Mouse (Mus musculus) embryo, embryonic 11.5 days (tissue): ENCODE results near the gene Cbx1.
"Not testable (repeated sequence)": the region's sequence is repeated elsewhere in the genome, so short reads cannot be mapped to it uniquely, and the experiment has no call there.

Experiments
- DNase-seq: peaks from one replicate; pipeline ENCODE4 v3.0.0-alpha.2; 2012; ENCODE audit warnings: low read depth, low spot score

Gene Cbx1

DNA sequence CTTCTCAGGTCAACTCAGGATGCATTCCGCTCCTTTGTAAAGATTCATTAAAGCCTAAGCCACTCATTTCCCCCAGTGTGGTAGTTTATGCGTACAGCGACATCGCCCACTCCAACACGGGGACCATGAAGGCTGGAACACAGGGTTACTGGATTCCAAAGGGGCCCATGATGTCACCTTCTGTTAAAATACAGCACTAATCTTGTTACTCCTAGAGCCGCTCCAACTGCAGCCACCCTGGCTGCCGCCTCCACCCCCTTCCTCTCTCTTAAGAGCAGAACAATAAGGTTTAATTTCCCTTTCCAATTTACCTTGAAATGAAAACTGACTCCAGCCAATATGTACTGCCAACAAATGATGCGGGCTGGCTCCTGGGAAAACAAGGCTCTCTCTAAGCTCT, 13.9 kb upstream of the Cbx1 start:
- no peak for DNase-seq

DNA sequence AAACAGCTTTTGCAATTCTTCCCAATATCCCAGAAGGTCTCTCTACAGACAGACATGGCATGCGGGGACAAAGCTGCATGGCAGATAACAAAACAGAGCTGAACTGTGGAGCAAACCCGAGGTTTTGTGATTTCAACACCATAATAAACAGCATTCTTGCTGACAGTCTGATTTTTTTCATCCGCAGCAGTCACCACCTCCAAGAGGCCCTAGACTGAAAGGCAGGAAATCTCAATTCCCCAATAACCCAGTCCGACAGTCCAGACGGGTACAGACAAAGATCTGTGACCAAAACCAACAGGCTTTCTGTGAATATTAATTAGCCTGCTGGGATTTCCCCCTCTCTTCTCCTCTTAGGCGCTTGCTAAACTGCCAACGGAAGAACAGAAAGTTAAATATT, 13.3 kb upstream of the Cbx1 start:
- DNase-seq = no peak

DNA sequence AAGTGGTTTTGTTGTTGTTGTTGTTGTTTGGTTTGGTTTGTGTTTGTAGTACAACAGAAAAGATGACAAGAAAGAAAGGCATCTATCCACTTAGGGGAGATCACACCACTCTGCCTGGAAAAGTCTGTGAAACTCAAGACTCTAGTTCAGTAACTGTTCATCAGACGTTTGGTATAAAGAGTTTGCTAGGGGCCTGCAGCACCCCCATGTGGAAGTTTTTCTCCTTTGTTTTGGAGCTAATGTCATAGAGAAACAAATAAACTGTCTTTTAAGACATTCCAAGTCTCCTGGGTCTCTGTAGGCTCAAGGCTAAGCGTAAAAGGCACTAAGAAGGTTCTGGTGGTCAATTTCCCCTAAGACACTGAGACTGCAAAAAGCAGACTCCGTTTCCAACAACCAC, 12.9 kb upstream of the Cbx1 start:
- no peak for DNase-seq

DNA sequence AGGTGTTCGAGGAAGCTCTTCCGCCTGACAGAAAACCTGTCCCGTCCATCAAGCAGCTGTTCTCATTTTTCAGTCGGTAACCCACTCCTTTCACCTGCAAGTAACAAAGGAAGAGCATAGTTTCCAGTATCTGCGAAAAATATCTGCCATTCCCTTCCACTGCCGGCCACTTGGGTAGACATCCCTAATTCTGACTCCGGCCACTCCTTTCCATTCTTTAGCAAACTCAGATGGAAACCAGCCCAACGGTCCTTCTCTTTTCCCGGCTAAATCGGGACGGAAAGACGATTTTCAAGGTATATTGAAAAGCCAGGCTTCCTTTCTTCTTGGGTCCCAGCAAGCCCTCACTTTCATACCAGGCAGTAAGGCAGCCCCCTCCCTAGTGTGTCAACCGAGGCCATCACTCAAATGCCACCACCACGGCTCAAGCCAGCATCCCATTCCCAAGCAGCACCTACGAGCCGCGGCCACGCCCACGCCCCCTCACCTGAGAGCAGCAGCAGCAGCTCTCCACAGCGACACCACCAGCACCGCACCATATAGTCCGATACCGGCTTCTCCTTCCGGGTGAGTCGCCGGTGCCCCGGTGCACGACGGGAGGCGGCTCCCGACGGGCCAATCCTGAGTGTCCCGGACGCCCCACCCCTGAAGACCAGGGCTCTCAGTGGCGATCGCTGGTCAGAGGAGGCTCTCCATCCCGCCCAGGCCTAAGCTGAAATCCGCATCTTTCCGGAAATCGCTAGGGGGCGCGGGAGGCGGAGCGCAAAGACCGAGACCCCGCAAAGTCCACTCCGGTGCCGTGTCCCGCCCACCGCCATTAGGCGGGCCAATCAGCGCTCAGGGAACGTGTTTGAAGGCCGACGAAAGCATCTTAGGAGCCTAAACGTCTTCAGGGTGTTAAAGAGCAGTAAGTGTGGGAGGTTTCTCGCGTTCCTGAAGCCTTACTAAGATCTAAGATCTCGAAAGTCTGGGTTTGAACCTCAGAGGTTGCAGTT, 11.7 kb upstream of the Cbx1 start, which contains the start of gene Snx11:
TSS of gene Snx11 (minus strand) at position 592 of the 995 bp plus-strand sequence.
- peak; percentile 97 for DNase-seq

DNA sequence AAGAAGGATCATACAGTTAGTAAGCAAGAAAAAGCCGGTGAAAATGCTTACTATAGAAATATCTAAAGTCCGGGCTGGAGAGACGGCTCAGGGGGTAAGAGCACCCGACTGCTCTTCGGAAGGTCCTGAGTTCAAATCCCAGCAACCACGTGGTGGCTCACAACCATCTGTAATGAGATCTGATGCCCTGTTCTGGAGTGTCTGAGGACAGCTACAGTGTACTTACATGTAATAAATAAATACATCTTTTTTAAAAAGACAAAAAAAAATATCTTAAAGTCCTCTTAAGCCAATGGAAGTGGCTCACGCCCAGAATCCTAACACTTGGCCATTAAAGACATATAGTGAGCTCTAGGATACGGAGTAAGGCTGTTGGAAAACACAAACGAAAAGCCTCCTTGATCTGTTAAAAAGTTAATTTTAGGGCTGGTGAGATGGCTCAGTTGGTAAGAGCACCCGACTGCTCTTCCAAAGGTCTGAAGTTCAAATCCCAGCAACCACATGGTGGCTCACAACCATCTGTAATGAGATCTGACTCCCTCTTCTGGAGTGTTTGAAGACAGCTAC, 10.8 kb upstream of the Cbx1 start:
- DNase-seq = not testable (repeated sequence)

DNA sequence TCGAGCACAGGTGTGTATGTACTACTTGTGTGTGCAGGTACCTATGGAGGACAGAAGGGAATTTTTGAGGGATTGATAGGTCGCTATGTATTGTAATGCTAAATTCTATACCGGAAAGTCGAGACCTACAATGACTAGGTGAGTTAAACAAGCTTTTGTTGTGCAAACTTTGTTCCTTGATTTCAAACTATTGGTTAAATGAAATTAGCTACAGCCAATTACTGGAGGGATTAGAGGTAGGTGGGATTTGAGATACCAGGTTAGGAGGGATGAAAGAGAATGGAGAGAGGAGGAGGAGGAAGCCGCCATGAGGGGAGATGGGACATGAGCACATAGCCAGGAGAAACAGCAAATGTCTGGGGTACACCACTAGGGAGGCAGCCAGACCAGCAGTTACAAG, 8.6 kb upstream of the Cbx1 start:
- no peak for DNase-seq

DNA sequence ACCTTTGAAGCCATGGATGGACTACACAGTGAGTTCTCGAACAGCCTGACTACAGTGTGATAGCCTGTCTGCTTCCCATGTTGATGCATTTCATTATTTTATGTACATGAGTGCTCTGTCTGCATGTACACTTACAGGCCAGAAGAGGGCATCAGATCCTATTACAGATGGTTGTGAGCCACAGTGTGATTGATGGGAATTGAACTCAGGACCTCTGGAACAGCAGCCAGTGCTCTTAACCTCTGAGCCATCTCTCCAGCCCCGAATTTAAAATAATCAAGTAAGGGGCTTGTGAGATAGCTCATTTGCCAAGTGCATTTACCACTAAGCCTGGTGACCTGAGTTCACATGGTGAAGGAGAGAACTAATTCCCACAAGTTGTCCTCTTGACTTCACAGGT, 7.5 kb upstream of the Cbx1 start:
- no peak for DNase-seq

DNA sequence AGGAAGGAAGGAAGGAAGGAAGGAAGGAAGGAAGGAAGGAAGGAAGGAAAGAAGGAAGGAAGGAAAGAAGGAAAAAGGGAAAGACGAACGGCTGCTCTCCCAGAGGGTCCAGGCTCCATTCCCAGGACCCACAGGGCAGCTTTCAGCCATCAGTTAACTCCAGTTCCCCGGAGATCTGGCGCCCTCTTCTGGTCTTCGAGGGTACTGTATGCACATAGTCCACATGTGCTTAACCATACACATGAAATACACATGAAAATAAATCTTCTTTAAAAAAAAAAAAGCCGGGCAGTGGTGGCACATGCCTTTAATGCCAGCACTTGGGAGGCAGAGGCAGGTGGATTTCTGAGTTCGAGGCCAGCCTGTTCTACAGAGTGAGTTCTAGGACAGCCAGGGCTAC, 4.1 kb upstream of the Cbx1 start:
- peak; percentile 54 for DNase-seq

DNA sequence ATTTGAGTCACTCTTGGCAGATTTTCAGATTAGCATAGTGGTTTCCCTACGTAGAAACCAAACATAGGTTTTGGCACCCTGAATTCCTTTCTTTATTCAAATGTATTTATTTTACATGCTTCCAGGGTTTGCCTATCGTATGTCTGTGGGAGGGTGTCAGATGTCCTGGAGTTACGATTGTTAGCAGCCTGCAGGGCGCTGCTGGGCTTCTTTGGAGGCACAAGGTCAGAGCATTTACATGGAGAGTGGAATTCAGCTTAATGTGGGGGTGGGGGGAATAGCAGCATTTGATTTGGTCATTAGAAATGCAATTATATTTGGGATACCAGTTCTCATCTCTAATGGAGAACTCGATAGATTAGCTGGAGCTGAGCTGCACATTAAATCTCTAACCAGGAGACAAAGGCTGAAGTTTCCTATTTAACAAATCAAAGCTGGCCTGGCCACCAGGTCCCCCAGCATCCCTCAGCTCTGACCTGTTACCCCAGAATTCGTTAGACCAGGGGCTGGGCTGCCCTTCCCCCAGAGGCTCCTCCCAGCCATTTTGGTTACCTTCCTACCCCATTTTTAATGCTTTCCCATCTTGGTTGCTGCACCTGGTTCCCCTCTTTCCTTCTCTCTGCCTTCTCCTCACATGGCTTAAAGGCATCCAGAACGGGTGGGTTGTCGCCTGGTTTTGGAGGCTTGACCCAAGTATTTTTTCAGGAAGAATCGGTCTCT, 2.0 kb upstream of the Cbx1 start:
- no peak for DNase-seq

DNA sequence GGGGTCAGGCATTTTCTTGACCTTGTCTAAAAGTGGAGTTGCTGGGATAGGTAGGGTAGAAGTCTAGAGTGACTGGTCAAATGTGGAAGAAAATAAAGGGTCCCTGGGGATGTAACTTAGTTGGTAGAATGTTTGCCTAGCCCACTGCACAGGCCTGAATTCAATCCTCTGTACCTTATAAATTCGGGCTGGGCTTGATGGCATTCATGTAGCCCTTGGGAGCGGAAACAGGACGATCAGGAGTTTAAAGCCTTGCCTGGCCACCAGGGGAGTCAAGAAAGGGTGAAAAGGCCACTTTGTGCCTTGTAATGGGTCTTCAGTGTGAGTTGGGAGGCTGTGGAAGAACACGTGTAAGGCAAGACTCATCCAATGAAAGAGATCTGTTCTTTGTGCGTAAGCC, 1.1 kb downstream of the Cbx1 start:
- no peak for DNase-seq

DNA sequence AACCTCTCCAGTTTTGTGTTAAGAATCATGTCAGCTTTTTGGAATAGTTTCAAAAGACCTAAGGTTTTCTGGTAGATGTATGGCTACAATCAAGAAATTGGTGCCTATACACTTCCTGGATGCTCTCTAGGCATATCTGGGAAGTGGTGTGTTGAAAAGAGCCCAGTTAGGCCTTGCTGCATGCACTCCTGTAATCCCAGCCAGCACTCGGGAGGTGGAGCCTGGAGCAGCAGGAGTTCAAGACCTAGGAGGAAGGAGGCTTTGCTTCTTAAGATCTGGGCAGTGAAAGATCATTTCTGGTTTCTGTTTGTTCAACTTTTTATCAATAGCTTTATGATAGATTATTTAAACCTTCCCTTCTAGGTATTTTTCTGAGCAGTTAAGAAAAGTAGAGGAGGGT, 1.8 kb downstream of the Cbx1 start:
- no peak for DNase-seq

DNA sequence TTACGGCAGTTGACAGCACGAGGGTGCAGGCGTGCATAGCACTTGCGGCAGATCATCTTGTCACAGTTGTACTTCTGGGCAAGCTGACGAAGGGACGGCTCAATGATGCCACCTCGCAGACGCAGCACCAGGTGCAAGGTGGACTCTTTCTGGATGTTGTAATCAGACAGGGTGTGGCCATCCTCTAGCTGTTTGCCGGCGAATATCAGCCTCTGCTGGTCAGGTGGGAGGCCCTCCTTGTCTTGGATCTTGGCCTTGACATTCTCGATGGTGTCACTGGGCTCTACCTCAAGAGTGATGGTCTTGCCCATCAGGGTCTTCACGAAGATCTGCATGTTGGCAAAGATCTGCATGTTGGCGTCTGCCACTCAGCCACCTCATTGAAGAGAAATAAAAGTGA, 6.6 kb downstream of the Cbx1 start:
- no peak for DNase-seq

DNA sequence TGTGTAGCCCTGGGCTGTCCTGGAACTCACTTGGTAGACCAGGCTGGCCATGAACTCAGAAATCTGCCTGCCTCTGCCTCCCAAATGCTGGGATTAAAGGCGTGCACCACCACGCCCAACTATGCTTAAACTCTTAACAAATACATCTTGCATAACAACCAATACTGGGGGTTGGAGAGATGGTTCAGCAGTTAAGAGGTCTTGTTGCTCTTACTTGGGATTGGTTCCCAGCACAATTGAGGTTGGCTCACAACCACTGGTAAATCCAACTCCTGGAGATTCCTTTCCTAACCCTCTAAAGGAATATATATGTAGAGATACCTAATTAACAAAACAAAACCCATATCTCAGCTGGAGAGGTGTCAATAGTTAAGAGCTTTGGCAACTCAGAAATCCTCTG, 7.2 kb downstream of the Cbx1 start:
- no peak for DNase-seq

DNA sequence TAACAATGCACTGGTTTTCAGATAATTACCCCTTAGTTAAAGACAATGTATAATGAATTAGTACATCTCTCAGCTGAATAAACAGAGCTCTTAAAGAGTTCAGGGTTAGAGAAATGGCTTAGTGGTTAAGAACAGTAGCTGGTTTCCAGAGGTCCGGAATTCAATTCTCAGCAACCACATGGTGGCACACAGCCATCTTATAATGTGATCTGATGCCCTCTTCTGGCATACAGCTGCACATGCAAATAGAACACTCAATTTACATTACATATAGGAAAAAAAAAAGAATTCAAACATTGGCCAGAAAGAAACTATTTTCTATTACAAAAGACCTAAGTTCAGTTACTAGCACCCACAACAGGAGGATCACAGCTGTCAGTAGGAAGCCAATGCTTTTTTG, 7.7 kb downstream of the Cbx1 start:
- no peak for DNase-seq

DNA sequence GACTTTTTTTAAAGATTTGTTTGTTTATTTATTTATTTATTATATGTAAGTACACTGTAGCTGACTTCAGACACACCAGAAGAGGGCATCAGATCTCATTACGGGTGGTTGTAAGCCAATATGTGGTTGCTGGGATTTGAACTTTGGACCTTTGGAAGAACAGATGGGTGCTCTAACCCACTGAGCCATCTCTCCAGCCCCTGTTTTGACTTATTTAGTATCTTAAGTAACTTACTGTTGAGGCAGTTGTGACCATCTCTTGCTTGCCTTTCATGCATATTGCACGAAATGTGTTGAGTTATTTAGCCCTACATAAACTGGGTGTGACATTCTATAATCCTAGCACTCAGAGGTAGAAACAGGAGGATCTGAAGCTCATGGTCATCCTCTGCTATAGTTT, 10.6 kb downstream of the Cbx1 start:
- DNase-seq = no peak

DNA sequence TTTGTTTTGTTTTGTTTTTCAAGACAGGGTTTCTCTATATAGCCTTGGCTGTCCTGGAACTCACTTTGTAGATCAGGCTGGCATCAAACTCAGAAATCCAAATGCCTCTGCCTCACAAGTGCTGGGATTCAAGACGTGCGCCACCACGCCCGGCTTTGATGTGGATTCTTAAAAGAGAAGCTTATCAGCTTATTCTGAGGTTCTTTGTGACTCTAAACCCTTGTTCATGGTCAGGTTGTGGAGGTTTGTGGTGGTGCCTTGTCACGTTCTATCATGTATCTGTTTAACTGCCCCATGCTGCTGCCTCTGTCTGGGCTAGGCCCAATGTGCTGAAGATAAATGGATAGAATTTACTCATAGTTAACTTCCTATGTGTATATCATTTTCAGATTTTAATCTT, 16.7 kb downstream of the Cbx1 start:
- DNase-seq = no peak

DNA sequence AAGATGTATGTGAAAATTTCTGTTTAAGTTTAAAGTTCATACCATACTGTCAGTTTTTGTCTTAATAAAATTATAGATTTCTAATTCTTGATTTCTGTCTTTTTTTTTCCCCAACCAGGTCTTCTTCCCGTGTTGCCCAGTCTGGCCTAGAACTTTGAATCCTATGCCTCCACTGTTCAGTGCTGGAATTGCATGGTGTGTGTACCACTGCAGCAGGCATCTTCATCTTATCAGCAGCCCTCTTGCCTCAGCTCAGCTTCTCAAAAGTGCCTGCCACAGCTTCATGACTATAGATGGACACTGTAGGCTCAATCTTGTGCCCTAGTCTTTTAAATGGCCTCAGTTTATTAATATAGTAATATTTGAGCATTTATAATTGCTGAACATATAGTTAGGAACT, 19.1 kb downstream of the Cbx1 start:
- no peak for DNase-seq

DNA sequence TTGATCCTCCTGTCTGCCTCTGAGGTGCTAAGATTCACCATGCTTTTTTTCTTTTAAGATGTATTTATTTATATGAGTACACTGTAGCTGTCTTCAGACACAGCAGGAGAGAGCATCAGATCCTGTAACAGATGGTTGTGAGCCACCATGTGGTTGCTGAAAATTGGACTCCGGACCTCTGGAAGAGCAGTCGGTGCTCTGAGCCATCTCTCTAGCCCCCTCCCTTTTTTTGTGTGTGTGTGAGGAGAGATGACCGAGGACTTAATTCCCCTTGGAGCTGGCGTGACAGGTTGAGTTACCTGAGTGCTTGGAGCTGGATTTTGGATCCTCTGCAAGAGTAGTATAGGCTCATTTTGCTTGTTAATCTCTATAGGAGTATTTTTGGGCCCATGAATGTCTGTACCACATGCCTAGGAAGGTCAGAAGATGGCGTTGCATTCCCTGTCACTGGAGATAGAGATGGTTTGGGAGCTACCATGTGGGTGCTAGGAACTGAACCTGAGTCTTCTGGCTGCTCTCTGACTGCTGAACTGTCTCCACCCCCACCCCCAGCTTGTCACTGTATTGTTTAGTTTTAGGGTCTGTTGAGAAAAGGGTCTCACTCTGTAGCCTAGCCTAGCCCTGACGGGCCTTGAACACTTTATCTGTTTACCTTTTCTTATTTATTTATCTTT, 20.8 kb downstream of the Cbx1 start:
- DNase-seq = no peak

DNA sequence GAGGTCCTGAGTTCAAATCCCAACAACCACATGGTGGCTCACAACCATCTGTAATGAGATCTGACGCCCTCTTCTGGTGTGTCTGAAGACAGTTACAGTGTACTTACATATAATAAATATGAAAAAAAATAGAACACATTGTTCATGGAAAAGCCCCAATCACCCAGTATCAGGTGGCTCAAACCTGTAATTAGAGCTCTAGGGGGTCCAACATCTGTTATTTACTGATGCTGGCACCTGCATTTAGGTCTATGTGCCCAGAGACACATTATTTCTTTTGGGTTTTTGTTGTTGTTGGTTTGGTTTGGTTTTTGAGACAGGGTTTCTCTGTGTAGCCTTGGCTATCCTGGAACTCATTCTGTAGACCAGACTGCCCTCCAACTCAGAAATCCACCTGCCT, 22.3 kb downstream of the Cbx1 start:
- DNase-seq = not testable (repeated sequence)

DNA sequence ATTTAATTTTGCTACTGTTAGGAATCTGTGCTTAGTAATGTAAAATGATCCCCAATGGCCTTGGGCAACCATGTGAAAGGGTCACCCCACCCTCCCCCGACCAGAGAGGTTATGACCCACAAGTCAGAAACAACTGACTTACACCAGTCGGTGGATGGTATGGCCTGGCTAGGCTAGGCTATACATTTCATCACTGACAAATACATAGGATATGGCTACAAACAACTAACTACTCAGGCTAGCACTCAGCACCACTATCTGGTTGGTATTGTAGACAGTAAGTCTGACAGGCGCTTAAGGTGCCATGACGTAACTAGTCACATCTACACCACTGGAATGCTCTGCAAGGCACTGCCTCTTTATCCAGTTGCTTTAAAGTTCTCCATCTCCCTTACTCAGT, 24.5 kb downstream of the Cbx1 start:
- no peak for DNase-seq

DNA sequence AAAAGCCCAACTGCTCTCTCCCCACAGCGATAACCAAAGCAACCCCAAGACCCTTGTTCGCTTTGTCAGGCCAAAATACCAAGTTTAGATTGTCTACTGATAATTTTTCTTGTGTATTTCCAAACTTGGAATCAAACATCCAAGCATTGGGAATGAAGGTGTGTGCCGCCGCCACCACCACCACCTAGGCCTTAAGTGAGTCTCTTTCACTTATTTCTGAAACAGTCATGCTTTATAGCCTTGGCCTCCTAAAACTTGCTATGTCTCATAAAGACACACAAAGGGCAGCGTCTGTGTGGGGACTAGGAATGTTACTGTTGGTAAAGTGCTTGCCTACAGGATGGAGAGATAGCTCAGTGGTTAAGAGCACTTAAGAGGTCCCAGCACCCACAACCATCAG, 25.0 kb downstream of the Cbx1 start:
- DNase-seq = no peak

DNA sequence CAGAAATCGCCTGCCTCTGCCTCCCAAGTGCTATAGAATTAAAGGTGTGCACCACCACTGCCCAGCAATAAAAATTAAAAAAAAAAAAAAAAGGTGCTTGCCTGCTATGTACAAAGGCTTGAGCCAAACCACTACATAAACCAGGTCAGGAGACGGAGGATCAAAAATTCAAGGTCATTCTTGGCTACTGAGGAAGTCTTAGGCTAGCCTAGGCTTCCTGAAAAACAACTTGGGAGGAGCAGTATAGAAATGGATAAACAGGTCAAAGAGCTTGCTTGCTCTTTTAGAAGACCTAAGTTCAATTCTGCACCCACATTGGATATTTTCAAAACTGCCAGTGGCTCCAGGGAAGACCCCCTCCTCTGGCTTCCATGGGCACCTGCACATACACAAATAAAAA, 25.5 kb downstream of the Cbx1 start:
- DNase-seq = no peak
